Mouse (Mus musculus) spleen, adult 18-20 months (tissue): ENCODE data around the gene Pcnp.
"Not testable (repeated sequence)": the region's sequence is repeated elsewhere in the genome, so short reads cannot be mapped to it uniquely, and the experiment has no call there.

Source experiments
- DNase-seq, 2 experiments: peaks; one replicate each; pipeline ENCODE4 v3.0.0; 2022; ENCODE audit warnings: mixed read lengths in 2 of 2

Pcnp gene

DNA sequence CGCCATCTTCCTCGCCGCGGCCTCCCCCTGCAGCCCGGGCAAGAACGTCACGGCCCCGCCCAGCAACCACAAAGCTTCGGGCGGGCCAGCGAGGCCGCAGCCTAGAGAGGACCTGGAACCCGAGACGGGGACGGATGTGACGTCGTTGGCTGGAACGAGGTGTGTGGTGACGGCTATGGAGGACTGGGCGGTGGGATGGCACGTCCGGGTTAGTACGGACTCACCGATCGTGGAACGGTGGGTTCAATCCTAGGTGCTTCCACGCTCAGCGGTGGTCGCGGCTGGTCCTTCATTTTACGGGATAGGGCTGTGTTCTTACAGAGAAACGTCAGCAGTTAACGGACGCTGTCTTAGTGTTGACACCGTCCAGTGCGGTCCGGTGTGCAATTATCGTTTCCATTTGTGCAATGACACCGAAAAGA, at the start of gene Pcnp:
Gene Pcnp, minus strand, starts transcription at position 79 of the 422 bp plus-strand sequence.
- peak; percentile 94 to 96 for DNase-seq

DNA sequence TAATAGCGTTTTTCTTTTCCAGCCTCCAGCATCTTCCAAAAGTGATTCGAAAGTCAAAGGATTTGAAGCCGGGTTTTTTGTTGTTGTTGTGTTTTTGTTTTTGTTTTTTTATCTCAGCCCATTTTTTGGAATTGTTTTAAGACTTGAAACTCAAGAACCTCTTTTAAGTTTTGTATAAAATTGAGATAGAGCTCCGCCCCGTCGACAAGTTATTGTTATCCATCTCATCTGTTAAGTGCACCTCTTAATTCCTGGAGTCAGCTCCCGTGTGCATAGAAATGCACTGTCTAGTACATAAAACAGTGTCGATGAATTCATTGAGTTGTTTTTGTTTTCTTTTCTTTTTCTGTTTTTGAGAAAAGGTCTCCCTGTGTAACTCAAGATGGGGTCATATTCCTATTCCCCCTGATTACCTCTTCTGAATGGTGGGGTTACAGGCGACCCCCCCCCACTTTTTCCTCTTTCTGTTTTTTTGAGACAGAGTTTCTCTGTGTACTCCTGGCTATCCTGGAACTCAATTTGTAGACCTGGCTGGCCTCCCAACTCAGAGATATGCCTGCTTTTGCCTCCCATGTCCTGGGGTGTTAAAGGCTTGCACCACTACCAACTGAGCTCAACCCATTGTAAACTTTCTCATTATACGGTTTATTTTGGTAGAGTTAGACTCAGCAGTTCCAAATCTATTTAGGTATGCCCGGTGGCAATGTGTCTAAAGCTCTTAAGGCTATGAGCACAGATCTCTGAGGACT, 46.8 kb upstream of the Pcnp start:
- no peak for DNase-seq

DNA sequence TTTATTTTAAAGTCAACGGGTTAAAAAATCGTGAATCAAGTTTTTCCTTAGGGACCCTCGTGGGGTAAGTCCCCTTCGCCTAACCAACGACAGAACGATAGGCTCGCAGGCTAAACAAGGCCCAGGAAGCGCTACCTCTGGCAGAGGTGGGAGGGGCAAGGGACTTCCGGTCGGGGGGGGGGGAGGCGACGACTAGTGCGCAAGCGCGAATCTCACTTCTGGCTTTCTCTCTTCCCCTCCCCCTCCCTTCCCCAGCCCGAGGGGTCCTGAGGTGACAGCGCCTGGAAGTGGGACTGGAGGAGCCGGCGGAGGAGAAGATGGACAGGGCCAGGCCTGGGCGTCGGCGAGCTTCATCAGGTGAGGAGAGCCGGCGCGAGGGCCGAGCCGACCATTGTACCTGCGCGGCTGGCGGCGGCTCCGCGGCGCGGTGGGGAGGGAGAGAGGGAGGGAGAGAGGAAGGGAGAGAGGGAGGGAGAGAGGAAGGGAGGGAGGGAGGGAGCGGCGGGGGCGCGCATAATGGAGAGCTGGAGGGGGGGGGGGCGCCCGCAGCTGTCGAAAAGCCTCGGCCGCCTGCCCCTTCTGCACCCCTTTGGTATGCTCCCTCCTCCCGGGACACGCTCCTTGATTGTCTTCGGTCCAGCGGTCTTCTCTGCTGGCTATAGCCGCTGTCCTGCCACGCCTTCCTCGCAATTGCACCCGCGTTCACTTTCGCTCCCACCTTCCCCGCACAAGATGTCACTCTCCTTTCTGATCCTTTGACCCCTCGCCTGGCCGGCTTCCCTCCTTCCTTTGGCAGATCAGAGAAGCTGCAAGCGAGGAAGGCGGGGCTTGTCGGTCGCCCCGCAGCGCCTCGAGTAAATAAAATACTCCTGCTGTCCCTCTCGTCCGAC, 45.9 kb upstream of the Pcnp start:
- peak; percentile 73 to 77 for DNase-seq

DNA sequence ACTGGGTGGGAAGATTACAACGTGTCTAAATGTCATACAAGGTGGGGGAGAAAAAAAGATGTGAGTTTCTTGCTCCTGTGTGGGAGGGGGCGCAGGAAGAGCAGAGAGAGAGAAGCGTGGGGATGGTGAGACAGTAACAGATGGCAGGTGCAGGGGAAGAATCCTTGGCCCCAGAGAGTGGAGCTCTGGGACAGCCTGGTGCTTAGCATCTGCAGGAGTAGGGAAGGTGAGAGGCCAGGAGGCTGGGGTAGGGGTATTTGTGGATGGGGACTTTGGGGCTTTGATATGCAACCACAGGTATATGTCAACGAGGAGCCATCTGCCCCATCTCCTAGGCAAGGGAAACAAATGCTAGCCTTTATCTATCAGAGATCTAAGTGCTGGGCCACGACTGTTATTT, 45.0 kb upstream of the Pcnp start:
- DNase-seq = no peak

DNA sequence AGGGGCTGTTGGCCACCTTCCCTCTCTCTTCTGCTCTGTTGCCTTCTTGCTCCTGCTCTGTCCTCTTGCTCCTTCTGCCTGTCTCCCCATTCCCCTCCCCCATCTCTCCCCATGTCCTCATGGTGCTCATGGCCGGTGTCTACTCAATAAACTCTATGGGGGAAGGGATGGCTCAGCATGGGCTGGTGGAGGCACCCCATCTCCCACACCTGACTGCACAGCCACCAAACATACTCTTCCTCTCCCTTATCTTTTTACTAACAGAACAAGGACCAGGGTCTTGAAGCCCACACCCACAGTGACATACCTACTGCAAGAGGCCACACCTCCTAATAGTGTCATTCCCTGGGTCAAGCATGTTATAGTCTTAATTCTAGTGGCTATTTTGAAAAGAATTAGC, 44.6 kb upstream of the Pcnp start:
- no peak for DNase-seq

DNA sequence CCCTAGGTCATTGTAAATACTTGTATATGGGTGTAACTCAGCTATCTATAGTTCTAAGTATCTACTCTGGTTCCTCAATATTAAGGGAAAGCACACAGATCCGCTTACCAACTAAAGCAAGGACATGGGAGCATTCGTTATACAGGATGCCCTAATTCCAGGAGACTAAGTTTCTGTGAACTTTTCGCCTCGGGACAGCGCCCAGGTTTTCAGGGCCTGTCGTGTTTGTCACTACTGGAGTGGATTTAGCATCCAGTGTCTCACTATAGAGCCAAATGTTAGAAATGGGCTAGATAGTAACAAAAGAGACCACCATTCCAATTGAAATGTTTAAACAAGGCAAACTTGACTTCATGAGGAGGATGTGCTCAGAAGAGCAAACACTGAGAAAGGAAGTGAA, 43.6 kb upstream of the Pcnp start:
- not testable (repeated sequence) for DNase-seq

DNA sequence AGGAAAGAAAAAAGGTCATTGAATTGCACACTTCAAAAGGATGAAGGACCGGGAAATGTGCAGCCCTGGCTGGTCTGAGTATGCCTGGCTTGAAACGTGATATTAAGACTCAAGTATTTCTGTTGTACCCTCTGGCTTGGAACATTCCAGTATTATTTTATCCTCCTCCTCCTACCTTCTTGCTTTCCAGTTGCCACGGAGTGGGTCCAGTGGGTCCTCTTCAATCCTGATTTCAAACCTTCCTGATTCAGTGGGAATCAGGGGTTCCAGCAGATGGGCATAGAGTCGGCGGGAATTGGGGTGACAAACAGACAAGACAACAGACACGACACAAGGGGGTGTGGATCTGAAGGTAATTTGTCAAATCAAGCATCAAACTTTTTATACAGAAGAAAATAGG, 43.0 kb upstream of the Pcnp start:
- no peak for DNase-seq

DNA sequence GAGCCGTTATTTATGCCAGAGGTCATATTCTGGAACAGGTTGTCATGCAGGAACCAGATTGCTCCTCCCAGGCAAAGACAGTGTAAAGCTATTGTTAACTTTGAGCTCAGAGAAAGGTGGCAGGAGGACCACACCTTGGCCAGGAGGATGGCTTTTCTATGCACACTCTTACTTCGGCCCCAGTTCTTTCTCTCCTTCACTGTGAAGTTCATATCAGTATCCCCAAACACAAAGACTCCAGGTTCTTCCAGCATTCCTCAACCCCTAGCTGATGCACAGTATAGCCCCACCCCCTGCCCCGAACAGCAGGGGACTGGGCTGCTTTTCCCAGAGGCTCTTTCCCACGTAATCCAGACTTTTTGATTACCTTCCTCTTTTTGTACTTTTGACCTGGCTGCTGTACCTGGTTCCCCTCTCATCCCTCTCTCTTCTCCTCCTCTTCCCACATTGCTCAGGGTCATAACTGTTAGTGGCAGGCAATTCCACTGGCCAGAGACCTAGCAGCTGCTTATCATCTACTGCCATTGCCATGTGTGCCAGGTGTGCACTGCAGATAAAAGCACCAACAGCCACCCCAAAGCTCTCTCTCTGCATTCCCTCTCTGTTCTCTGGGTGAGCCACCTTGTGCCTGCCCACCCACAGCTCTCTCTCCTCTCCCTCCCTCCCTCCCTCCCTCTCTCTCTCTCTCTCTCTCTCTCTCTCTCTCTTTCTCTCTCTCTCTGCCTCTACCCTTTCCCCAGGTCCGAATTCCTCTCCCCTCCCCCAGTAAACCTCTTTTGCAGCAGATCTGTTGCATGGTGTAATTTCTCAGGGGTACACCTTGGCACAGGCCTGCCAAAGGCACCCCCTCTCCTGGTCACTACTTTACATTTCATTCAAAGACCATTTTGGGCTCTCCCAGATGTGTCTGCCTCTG, 42.0 kb upstream of the Pcnp start:
- DNase-seq = no peak

DNA sequence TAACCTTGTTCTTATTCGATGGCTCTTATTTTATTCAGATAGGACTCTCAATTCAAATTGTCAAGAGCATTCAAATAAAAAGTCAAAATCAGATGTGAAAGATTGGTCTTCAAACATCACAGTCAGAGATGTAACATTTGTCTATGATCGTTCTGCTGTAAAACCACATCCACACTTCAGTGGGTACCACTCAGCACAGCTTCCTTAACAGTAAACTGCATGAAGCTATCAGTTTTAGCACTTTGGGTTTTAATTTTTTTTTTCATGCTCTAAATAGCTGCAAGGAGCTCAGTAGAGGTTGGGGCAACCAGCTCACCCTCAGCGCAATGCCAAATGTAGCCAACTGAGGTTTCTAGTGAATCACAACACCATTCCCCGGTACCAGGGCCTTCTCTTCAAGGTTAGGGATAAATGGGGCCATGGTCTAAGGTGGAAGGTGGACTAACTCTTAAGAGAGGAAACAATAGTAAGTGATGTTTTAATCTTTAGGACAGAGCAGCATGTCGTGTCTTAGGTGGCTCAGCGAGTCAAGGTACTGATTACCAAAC, 39.1 kb upstream of the Pcnp start:
- no peak for DNase-seq

DNA sequence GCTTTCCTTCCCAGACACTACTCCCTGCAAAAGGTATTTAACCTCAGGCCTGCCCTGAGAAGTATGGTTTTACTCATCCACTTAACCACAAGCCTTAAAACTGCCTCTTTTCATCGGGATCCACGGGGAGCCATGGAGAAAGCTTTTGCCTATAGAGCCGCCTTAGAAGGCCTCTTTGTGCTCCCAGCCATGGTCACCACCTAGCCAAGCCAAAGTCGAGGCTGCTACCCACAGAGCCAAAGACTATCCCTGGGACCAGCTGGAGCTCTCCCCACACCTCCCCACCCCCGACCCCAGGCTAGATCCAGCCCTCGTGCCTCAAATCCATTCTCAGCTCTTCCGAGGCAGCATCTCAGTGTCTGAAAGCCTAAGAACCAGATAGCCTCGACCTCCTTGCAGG, 36.6 kb upstream of the Pcnp start:
- no peak for DNase-seq

DNA sequence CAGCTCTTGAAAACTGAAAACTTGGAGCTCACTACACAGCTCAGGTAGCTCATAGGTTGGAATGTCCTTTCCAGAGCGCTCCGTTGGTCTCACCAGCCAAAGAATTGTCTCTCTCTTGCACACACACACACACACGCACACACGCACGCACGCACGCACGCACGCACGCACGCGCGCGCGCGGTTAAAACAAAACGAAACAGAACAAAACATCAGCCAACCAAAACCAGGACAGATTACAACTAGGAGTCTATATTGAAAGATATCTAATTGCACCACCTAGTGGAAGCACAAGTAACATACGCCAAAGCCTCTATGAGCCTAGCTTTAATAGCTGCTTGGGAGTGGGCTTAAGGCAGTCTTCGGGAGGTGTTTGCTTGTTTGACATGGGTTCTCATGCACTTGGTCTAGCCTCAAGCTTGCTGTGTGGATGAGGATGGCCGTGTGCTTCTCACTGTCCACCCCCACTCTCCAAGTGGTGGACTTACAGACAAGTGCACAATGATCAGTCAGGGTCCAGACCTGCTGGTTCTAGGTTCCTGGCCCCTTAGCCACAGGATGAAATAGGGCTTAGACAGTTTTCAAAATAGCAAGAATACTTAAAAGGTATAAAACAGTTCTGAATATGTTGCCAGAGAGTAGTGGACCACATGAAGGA, 34.9 kb upstream of the Pcnp start:
- peak; percentile 35 to 47 for DNase-seq

DNA sequence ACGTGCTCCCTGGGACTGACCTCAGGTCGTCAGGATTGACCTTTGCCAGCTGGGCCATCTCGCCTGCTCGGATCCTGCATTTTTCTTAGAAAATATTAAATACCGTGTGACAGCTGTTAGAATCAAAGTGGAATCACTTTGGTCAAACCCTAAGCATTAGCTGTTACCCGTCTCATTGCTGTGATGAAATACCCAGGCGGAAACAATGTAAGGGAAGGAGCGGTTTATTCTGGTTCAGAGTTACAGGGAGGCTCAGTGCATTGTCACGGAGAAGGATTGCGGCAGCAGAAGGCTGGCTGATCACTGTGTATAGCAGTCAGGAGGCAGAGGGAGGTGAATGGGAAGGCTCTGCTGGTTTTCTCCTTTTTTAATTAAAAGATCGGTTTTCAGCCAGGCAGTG, 33.4 kb upstream of the Pcnp start:
- DNase-seq = no peak

DNA sequence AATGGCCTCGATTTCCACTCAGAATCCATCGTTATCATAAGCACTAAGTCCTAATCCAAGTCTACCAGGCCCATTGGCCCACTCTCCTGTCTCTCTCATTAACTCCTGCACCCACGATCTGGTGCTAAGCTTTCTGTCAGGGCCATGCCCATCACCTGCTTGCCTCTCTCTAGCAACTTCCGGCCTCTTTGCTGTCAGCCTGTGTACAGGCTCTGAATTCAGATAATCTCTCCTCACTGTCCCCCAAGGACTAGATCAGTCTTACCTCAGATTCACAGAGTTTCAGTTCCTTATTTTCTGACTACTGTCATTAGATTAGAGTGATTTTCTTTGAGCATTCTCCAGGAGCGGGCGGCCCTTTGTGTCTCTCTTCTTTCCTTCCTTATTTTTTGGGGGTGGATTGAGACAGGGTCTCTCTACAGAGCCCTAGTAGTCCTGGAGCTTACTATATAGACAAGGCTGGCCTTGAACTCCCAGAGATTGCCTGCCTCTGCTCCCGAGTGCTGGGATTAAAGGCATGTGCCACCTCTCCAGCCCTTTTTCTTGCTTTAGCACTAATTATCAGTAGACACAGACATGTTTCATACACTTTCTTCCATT, 32.6 kb upstream of the Pcnp start:
- DNase-seq = peak in 1 of 2 experiments; percentile 38

DNA sequence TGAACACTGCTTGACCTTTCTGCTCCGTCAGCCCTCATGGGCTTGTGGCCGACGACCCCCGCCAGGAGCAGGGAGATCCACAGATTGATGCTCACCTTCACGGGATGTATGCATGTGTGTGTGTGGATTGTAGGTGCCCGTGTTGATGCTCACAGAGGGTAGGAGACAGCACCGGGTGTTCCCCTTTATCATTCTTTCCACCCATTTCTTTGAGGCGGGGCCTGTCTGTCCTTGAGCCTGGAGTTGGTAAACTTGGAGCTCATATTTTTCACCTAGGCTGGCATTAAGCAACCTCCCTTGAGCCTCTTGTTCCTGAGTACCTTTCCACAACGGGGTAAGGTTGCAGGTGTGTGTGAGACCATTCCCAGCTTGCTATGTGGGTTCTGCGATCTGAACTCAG, 28.6 kb upstream of the Pcnp start:
- no peak for DNase-seq

DNA sequence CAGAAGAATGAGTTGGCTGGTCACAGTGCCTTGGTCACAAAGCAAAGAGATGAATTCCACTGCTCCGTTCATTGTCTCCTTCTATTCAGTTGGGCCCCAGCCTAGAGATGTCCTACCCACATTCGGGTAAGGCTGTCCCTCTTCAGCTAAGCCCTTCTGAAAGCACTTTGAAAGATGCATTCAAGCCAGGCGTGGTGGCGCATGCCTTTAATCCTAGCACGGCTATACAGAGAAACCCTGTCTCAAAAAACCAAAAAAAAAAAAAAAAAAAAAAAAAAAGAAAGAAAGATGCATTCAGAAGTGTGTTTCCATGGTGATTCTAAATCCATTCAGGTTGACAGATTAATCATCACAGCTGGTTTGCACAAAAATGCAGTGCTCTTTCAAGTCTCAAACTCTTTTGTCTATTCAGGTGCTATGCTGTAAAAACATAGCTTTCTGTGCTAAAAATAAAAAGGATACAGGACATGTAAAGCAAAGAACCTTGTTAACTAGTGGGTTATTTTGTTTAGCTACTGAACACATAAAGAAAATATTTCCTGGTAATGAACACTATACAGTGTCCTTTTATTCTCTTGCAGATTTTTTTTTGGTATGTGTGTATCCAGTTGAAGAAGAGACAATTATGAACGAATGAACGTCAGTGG, 27.5 kb upstream of the Pcnp start:
- DNase-seq = no peak

DNA sequence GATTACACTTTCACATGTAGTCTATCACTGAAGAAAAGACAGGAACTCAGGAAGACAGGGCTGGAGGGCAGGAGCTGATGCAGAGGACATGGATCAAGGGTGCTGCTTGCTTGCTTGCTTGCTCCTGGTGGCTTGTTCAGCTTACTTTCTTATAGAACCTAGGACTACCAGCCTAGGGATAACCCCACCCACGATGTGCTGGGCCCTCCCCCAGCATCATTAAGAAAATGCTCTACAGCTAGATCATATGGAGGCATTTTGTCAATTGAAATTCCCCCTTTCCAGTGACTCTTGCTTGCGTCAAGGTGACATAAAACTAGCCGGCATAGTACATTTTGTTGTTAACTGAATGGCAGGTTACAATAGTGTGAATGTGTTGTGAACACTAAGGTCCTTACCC, 26.4 kb upstream of the Pcnp start:
- no peak for DNase-seq

DNA sequence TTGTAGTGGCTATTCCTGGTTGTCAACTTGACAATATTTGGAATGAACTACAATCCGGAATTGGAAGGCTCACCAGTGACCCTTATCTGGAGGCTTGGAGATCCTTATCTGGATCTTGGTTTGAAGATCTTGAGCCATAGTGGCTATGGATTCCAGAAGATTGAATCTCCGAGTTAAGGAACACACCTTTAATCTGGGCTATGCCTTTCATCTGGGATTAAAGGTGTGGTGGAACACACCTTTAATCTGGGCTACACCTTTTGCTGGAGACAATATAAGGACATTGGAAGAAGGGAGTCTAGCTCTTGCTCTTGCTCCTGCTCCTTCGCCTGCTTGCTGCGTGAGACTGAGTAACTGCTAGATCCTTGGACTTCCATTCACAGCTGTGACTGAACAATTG, 18.5 kb upstream of the Pcnp start, which contains the start of gene Senp7:
Gene Senp7, plus strand, starts transcription at position 301 of the 400 bp plus-strand sequence.
- DNase-seq = not testable (repeated sequence)

DNA sequence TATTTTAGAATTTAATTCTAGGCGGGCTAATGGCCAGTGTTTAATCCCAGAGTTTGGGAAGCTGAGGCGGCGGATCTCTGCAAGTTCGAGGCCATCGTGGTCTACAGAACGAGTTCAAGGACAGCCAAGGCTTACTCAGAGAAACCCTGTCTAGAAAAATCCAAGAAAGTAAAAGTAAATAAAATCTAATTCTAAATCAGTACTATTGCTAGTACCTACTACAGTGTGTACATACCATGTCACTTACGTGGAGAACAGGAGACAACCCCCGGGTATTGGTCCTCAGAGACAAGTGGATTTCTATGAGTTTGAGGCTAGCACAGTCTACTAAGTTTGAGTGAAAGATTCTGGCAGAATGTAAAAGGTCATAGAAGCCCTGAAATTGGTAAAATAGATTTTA, 8.6 kb upstream of the Pcnp start:
- no peak for DNase-seq

DNA sequence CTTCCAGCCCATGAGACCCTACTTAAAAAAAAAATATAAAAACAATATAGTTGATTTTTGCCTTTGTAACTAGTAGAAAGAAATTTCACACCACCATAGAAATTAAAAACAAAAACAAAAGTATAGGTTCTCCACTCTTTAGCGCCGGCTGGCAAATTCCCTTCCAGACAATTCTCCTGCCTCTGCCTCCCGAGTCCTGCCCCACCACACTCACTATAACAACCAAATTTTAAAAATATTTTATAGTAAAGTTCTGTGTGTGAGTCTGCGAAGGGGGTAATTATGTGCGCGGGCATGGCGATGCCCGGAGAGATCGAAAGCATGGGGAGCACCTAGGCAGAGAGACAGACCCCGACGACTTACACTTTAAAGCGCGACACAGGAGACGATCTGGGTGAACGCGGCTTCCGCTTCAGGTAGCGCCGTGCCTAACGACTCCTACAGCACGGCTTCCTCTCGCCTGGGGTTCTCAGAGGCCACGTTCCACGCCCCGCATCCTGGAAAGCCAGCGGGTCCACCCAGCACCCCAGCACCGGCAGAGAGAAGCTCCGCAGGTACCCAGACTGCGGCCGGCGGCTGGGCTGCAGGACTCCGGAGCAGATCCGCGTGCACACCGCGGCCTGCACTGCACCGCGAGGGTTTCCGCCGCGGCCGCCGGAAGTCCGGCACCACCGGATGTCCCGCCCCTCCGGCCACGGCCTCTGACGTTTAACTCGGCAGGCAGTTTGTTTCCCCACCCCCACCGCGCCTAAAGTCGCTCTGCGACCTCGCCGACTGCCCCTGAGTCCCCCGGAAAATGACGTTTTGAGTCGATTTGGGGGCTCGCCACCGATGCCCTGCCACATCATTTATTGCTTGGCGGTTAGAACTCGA, 7.8 kb upstream of the Pcnp start, which contains the start of gene Trmt10c:
Gene Trmt10c, minus strand, starts transcription at position 682 of the 873 bp plus-strand sequence.
- peak; percentile 85 to 95 for DNase-seq

DNA sequence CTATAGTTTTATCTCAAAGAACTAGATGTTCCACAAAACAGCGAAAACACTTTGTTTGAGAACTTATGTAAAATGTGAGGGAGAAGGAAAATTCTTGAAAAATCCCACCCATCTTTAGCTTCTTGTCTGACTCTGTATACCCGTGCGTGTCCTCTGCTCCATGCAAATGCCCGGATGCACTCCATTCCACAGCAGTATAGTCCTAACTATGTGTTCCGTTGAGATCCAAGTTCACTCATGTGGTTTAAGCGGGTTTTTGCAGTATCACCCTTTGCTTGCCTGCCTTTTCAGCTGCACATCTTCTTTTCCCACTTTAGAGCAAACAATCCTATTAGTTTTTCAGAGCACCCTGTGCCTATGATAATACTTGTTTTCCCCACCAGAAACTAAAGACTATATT, 7.0 kb upstream of the Pcnp start:
- no peak for DNase-seq
